Mouse (Mus musculus): ENCODE results near the gene BC024978. TPM values are rescaled to one million over a fixed set of nuclear protein-coding genes. Genes with fewer than 3 reads are reported as not detected.

Gene BC024978
- 1.9 and 2.4 TPM in 2 replicates for polyA plus RNA-seq (2015; fragmentation: Nextera tagmentation; extraction: Ambion mirVana)

GRCm38 (mm10) chr7:27195681-27196611 lies at the start of gene BC024978, which contains the start of gene Snrpa:
Gene BC024978, plus strand, starts transcription at chr7:27195781.
Gene Snrpa, minus strand, starts transcription at chr7:27196271.
- H3K9me3 ChIP-seq (ENCODE audit: control insufficient read depth) = no peaks in the 10 kb centered on the region
- no peak for TF ChIP-seq CTCF (IDR thresholded peaks at IDR 0.05; ENCODE audit: low read depth)
- H3K9ac ChIP-seq (ENCODE audit: low read depth, low read length) = peak within 1 kb of the TSS; percentile 85
- WGBS = under 1% methylated on average over 64 of the region's 64 CpGs
- no peaks in the 10 kb centered on the region for H3K27me3 ChIP-seq (replicated peaks; ENCODE audit: control insufficient read depth, insufficient read depth, low read length)
- peak within 1 kb of the TSS; percentile 74 for H3K4me2 ChIP-seq (replicated peaks; ENCODE audit: low read depth)
- peaks cover 29% of the 10 kb centered on the region for H3K36me3 ChIP-seq (ENCODE audit: control insufficient read depth, insufficient read depth)
- H3K4me3 ChIP-seq (ENCODE audit: low read depth, low read length) = peak within 1 kb of the TSS; percentile 85
- peak within 1 kb of the TSS; percentile 100 for H3K27ac ChIP-seq (ENCODE audit: low read depth, low read length)
- peaks cover 4% of the 10 kb centered on the region; the same call in 1 of the 2 replicates for H3K4me1 ChIP-seq (replicated peaks; ENCODE audit: control insufficient read depth, insufficient read depth, low read length)
- peak; percentile 99 for ATAC-seq

GRCm38 (mm10) chr7:27153205-27153764 lies 42.3 kb upstream of the BC024978 start, which contains the start of gene Cyp2t4:
Gene Cyp2t4, plus strand, starts transcription at chr7:27153714.
- H3K4me2 ChIP-seq (replicated peaks; ENCODE audit: low read depth) = no peak within 1 kb of the TSS; the same call in 1 of the 2 replicates
- no peak within 1 kb of the TSS for H3K9ac ChIP-seq (ENCODE audit: low read depth, low read length)
- peak; percentile 79 for ATAC-seq
- WGBS = 40% methylated on average over 10 of the region's 10 CpGs
- no peak within 1 kb of the TSS for H3K4me3 ChIP-seq (ENCODE audit: low read depth, low read length)
- peak within 1 kb of the TSS; percentile 41; the same call in 1 of the 2 replicates for H3K27ac ChIP-seq (ENCODE audit: low read depth, low read length)
- no peaks in the 10 kb centered on the region for H3K27me3 ChIP-seq (replicated peaks; ENCODE audit: control insufficient read depth, insufficient read depth, low read length)
- no peaks in the 10 kb centered on the region for H3K9me3 ChIP-seq (ENCODE audit: control insufficient read depth)
- no peak for TF ChIP-seq CTCF (IDR thresholded peaks at IDR 0.05; ENCODE audit: low read depth)
- peaks cover 13% of the 10 kb centered on the region for H3K36me3 ChIP-seq (ENCODE audit: control insufficient read depth, insufficient read depth)
- H3K4me1 ChIP-seq (replicated peaks; ENCODE audit: control insufficient read depth, insufficient read depth, low read length) = no peaks in the 10 kb centered on the region

- Histone ChIP-seq H3K4me2 (replicated peaks; ENCODE audit: low read depth) (no peak overlapping the region), H3K4me3 (ENCODE audit: low read depth, low read length) (no peak overlapping the region), H3K4me1 (replicated peaks; ENCODE audit: control insufficient read depth, insufficient read depth, low read length) (peaks cover 5% of the 10 kb centered on the region; the same call in 1 of the 2 replicates), H3K9me3 (ENCODE audit: control insufficient read depth) (no peaks in the 10 kb centered on the region), H3K27me3 (replicated peaks; ENCODE audit: control insufficient read depth, insufficient read depth, low read length) (no peaks in the 10 kb centered on the region), H3K27ac (ENCODE audit: low read depth, low read length) (no peak overlapping the region), H3K9ac (ENCODE audit: low read depth, low read length) (no peak overlapping the region), H3K36me3 (ENCODE audit: control insufficient read depth, insufficient read depth) (peaks cover 31% of the 10 kb centered on the region)
- ATAC-seq = no peak
- TF ChIP-seq CTCF (IDR thresholded peaks at IDR 0.05; ENCODE audit: low read depth) = no peak
- 83% methylated on average over 13 of the region's 13 CpGs for WGBS
Measured at GRCm38 (mm10) chr7:27156005-27156404, 39.6 kb upstream of the BC024978 start.

GRCm38 (mm10) chr7:27158171-27158570 lies 37.4 kb upstream of the BC024978 start:
- 94% methylated on average over 9 of the region's 9 CpGs for WGBS
- Histone ChIP-seq H3K9ac (ENCODE audit: low read depth, low read length) (no peak overlapping the region), H3K36me3 (ENCODE audit: control insufficient read depth, insufficient read depth) (peaks cover 37% of the 10 kb centered on the region), H3K9me3 (ENCODE audit: control insufficient read depth) (no peaks in the 10 kb centered on the region), H3K4me3 (ENCODE audit: low read depth, low read length) (no peak overlapping the region), H3K27ac (ENCODE audit: low read depth, low read length) (no peak overlapping the region), H3K4me1 (replicated peaks; ENCODE audit: control insufficient read depth, insufficient read depth, low read length) (peaks cover 8% of the 10 kb centered on the region; the same call in 1 of the 2 replicates), H3K27me3 (replicated peaks; ENCODE audit: control insufficient read depth, insufficient read depth, low read length) (no peaks in the 10 kb centered on the region), H3K4me2 (replicated peaks; ENCODE audit: low read depth) (no peak overlapping the region)
- TF ChIP-seq CTCF (IDR thresholded peaks at IDR 0.05; ENCODE audit: low read depth) = no peak
- ATAC-seq = no peak

GRCm38 (mm10) chr7:27159256-27159655 lies 36.3 kb upstream of the BC024978 start:
- 90% methylated on average over 6 of the region's 6 CpGs for WGBS
- no peak overlapping the region for H3K4me2 ChIP-seq (replicated peaks; ENCODE audit: low read depth)
- H3K9me3 ChIP-seq (ENCODE audit: control insufficient read depth) = no peaks in the 10 kb centered on the region
- no peaks in the 10 kb centered on the region for H3K27me3 ChIP-seq (replicated peaks; ENCODE audit: control insufficient read depth, insufficient read depth, low read length)
- no peak for ATAC-seq
- H3K4me3 ChIP-seq (ENCODE audit: low read depth, low read length) = no peak overlapping the region
- peaks cover 44% of the 10 kb centered on the region for H3K36me3 ChIP-seq (ENCODE audit: control insufficient read depth, insufficient read depth)
- TF ChIP-seq CTCF (IDR thresholded peaks at IDR 0.05; ENCODE audit: low read depth) = no peak
- H3K9ac ChIP-seq (ENCODE audit: low read depth, low read length) = no peak overlapping the region
- H3K27ac ChIP-seq (ENCODE audit: low read depth, low read length) = no peak overlapping the region
- H3K4me1 ChIP-seq (replicated peaks; ENCODE audit: control insufficient read depth, insufficient read depth, low read length) = peaks cover 10% of the 10 kb centered on the region; the same call in 1 of the 2 replicates

GRCm38 (mm10) chr7:27159882-27160281 lies 35.7 kb upstream of the BC024978 start:
- Histone ChIP-seq H3K9ac (ENCODE audit: low read depth, low read length) (no peak overlapping the region), H3K4me1 (replicated peaks; ENCODE audit: control insufficient read depth, insufficient read depth, low read length) (peaks cover 15% of the 10 kb centered on the region; the same call in 1 of the 2 replicates), H3K4me2 (replicated peaks; ENCODE audit: low read depth) (0 out of 2 replicates have a peak overlapping the region, but pooled peaks have one; percentile 9), H3K4me3 (ENCODE audit: low read depth, low read length) (no peak overlapping the region), H3K27me3 (replicated peaks; ENCODE audit: control insufficient read depth, insufficient read depth, low read length) (no peaks in the 10 kb centered on the region), H3K9me3 (ENCODE audit: control insufficient read depth) (no peaks in the 10 kb centered on the region), H3K27ac (ENCODE audit: low read depth, low read length) (no peak overlapping the region), H3K36me3 (ENCODE audit: control insufficient read depth, insufficient read depth) (peaks cover 49% of the 10 kb centered on the region)
- 15% methylated on average over 8 of the region's 8 CpGs for WGBS
- ATAC-seq = peak; percentile 84
- TF ChIP-seq CTCF (IDR thresholded peaks at IDR 0.05; ENCODE audit: low read depth) = peak; percentile 98
